Mouse (Mus musculus) embryonic fibroblast, embryonic 13.5 days (primary cell): ENCODE measurements around the gene Phldb1. TPM values are rescaled to one million over a fixed set of nuclear protein-coding genes. Genes with fewer than 3 reads are reported as not detected.
A peak's percentile ranks its signal among the peaks of the same experiment; 100 is the strongest.

ENCODE experiments used
- H3K27ac ChIP-seq: 2 replicates; pipeline ENCODE4 v1.5.1; 2012; ENCODE audit warnings: low read length, control low read depth, inconsistent platforms; ENCODE audit not compliant: insufficient read depth
- H3K4me1 ChIP-seq: 2 replicates; pipeline ENCODE4 v1.6.1; 2011; ENCODE audit warnings: low read length; ENCODE audit not compliant: control insufficient read depth, insufficient read depth
- H3K4me3 ChIP-seq: 2 replicates; pipeline ENCODE4 v1.5.1; 2011; ENCODE audit warnings: mild to moderate bottlenecking, control low read depth, low read length; ENCODE audit not compliant: insufficient read depth
- CTCF ChIP-seq: IDR thresholded peaks from 2 replicates; pipeline ENCODE4 v1.5.1; 2011; ENCODE audit warnings: mild to moderate bottlenecking, control low read depth, low read length, moderate library complexity, borderline replicate concordance; ENCODE audit not compliant: insufficient read depth
- POLR2A ChIP-seq: IDR thresholded peaks from 2 replicates; pipeline ENCODE4 v1.6.1; 2011; ENCODE audit warnings: low read depth, mild to moderate bottlenecking, control low read depth, low read length, moderate library complexity
- polyA plus RNA-seq: library from polyadenylated mRNA; stranded (reverse); fragments of >200 nt; gene quantifications from 2 replicates; pipeline ENCODE4 v1.2.4, GENCODE M21; 2011; ENCODE audit warnings: low read depth; ENCODE audit not compliant: missing spikeins, insufficient read length

Gene Phldb1
- polyA plus RNA-seq, 1 experiment, result 61.2 TPM

DNA sequence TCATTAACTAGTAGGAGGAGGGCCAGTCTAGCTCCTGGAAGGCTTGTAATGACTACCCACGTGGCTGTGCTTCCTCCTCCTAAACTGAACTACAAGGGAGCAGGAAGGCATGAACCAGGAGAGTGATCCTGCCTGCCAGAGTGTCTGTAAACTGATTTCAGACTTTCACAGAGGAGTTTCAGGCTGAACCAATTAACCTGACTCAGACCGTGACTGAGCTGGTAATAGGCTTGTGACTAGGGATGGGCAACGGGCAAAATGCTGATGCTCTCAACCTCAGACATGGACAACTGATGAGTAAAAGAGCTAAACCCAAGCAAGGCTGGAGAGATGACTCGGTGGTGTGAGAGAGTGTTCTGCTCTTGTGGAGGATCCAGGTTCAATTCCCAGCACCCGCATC, 7.6 kb downstream of the Phldb1 start:
- peaks cover 33% of the 10 kb centered on the region for H3K4me1 ChIP-seq
- H3K4me3 ChIP-seq, result no peak overlapping the region
- H3K27ac ChIP-seq, result no peak overlapping the region
- no peak for TF ChIP-seq CTCF
- TF ChIP-seq POLR2A, result no peak

DNA sequence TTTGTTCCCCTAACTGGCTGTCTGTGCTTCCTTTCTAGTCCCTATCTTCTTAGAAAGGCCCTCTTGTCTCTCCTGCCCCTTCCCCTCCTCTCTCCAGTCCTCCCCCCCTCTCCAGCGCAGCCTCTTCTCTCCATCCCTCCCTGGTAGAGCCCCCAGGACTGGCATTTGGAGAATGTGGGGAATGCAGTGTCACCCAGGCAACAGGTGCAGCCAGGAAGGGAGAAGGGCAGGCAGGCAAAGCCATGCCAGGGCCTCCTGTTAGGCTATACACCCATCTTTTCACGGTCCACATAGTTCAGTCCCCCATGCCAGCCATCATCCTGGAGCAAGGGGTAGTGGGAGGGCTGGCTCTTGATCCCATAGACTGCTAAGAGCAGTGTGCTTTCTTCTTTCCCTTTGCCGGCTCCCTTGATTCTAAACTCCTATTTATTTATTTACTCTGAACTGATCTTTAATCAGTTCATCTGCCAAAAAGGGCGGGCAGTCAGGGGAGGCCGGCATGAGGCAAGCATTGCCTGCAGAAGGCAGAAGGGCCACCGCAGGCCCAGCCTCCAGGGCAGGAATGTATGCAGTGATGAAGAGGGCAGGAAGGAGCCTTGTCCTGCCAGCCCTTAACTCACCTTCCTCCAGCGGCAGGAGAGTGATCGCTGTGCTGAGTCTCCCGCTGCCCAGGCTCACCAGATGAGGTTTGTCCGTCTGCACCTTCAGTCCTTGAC, 8.4 kb downstream of the Phldb1 start:
- peaks cover 35% of the 10 kb centered on the region for H3K4me1 ChIP-seq
- H3K27ac ChIP-seq, result 0 out of 2 replicates have a peak overlapping the region, but pooled peaks have one; percentile 18
- no peak for TF ChIP-seq POLR2A
- TF ChIP-seq CTCF, result no peak
- no peak overlapping the region for H3K4me3 ChIP-seq

- Histone ChIP-seq H3K4me3 (no peak overlapping the region), H3K27ac (peak overlapping the region; percentile 81), H3K4me1 (peaks cover 37% of the 10 kb centered on the region)
- TF ChIP-seq POLR2A (no peak), CTCF (no peak)
These were observed 10.3 kb downstream of the Phldb1 start for GRCm38 (mm10) chr9:44724665-44725064.

- Histone ChIP-seq H3K4me3 (no peak overlapping the region), H3K4me1 (peaks cover 37% of the 10 kb centered on the region), H3K27ac (peak overlapping the region; percentile 81)
- TF ChIP-seq CTCF, result no peak
- no peak for TF ChIP-seq POLR2A
These were observed 10.8 kb downstream of the Phldb1 start for GRCm38 (mm10) chr9:44724223-44724622.

DNA sequence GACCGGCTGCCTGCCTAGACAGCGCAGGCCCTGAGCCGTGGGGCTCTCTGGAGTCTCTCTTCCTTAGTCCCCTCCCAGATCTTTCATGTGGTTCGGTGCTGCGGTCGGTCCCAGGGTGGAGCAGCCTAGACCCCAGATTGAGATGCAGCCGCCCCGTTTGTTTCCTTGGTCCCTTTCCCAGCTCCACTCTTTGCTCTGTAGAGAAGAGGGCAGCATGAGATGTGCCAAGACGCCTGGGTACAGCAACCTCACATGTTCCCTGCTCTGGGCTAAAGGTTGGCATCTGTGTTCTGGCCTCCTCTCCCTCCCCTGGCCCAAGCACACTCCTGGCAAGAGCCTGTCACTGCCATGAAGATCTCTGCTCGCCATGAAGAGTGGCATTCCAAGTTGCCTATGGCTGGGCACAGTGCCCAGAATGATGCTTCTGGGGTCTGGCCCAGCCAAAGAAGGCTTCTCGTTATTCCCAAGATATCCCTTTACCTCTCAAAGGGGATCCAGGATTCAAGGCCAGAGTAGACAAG, 11.4 kb downstream of the Phldb1 start:
- peak overlapping the region; percentile 81 for H3K27ac ChIP-seq
- no peak overlapping the region for H3K4me3 ChIP-seq
- TF ChIP-seq POLR2A, result no peak
- TF ChIP-seq CTCF, result no peak
- peaks cover 37% of the 10 kb centered on the region for H3K4me1 ChIP-seq

DNA sequence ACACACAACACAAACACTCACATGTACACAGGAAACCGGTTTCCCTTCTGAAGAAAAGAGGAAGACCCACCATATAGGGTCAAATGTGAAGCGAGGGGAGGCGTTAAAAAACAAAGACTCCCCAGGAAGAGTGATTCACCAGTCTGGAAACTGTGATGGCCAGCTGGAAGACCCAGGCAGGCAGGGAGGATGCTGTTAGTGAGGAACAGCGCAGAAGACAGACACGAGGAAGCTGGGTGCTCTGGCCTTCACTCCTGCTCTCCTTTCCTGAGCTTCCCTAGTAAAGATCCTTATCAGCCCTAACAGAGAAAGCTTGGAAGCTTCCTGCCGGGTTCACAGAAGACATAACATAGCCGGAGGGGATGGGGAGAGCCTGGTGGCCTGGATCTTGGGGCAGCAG, 12.0 kb downstream of the Phldb1 start:
- Histone ChIP-seq H3K4me1 (peaks cover 36% of the 10 kb centered on the region), H3K27ac (peak overlapping the region; percentile 81)
- TF ChIP-seq POLR2A (peak; percentile 38; the same call in 1 of the 2 replicates), CTCF (no peak)

DNA sequence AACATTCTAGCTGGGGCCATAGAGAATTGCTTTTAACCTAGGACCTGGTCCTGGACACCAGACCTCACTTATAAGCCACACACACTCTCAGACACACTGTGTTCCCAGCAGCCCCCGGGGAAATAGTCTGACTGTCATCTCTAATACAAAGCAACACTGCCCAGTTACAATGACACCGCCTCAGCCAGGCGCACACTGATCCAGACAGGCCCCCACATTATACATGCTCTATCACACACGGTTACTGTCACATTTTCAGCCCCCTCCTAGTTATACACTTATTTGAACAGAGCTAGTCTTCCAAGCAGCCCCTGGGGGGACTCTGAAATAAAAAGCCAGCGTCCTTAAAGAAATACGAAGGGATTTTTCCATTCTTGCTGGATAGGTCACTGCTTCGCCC, 12.4 kb downstream of the Phldb1 start:
- Histone ChIP-seq H3K27ac (peak overlapping the region; percentile 81), H3K4me1 (peaks cover 34% of the 10 kb centered on the region)

More for the DNA sequence above, 12.0 kb downstream of the Phldb1 start:
- H3K4me3 ChIP-seq, result no peak overlapping the region

GRCm38 (mm10) chr9:44721877-44722186, 13.2 kb downstream of the Phldb1 start:
- TF ChIP-seq POLR2A, result no peak
- TF ChIP-seq CTCF, result no peak
- peaks cover 29% of the 10 kb centered on the region for H3K4me1 ChIP-seq
- H3K27ac ChIP-seq, result no peak overlapping the region; the same call in 1 of the 2 replicates
- H3K4me3 ChIP-seq, result no peak overlapping the region

More for the DNA sequence above, 12.4 kb downstream of the Phldb1 start:
- H3K4me3 ChIP-seq, result no peak overlapping the region
- TF ChIP-seq POLR2A (no peak), CTCF (no peak)

DNA sequence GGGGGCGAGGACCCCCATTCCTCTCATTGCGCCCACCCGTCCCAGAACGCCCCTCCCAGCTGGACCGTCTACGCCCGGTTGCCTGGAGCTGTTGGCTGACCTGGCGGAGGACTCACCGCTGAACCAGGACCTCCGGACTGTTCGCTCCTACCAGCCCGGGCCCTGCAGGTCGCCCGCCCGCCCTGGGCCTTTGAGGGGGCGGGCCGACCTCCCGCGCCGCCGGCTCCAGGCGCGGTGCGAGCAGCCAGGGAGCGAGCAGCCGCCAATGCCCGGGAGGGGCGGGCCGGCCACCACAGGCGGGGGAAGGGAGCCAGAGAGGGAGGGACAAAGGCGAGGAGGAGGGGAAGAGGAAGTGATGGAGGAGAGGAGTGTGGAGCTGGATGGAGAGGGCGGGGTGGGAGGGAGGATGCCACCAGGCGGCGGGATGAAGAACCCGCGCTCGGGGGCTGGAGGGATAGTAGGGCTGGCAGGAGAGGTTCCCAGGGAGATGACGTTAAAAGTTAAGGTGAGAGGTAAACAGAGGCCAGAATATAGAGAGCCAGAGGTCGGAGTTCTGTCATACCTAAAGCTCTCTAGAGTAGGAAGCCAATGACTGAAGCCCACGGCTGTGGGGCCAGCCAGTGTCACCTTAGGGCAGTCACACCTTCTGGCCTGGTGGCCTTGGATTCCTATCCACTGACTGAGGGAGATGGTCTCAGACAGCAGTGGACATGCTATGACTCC, 13.7 kb downstream of the Phldb1 start:
- Histone ChIP-seq H3K4me3 (peak overlapping the region; percentile 51), H3K27ac (no peak overlapping the region; the same call in 1 of the 2 replicates), H3K4me1 (peaks cover 26% of the 10 kb centered on the region)
- no peak for TF ChIP-seq CTCF
- TF ChIP-seq POLR2A, result peak; percentile 37; the same call in 1 of the 2 replicates
